ENCODE assay signal across 10 mouse cellular contexts in genomic region chr11:45533402-45534056, GRCm38 (mm10).
DNase-seq lines count a peak whose midpoint lies in the region; ATAC-seq and TF ChIP-seq lines count a peak whose summit lies in the region.
"Had no signal": no experiment of that assay in that cellular context is flagged by ENCODE, and none has a peak within 500 bp of the region (broad histone marks: within the 10 kb centered on the region; RNA-seq: fewer than 3 reads in every experiment).

No protein-coding gene starts in this region.

- H3K36me3 ChIP-seq in midbrain, embryonic 14.5 days (ENCODE audit: control insufficient read depth, insufficient read depth, low read length) = no peaks in the 10 kb centered on the region
- H3K36me3 ChIP-seq in midbrain, embryonic 16.5 days (ENCODE audit: control insufficient read depth, insufficient read depth, low read length) = no peaks in the 10 kb centered on the region
- H3K36me3 ChIP-seq in spleen, adult 2 months (ENCODE audit: control insufficient read depth, insufficient read depth, low read length) = no peaks in the 10 kb centered on the region
- H3K36me3 ChIP-seq: forebrain, embryonic 12.5 days; midbrain, embryonic 12.5 days had no signal

- H3K9me3 ChIP-seq in midbrain, embryonic 14.5 days (ENCODE audit: control insufficient read depth, low read length) = no peaks in the 10 kb centered on the region
- H3K9me3 ChIP-seq in midbrain, embryonic 16.5 days (replicated peaks; ENCODE audit: control insufficient read depth, low read length, poor library complexity, severe bottlenecking) = no peaks in the 10 kb centered on the region
- H3K9me3 ChIP-seq: forebrain, embryonic 12.5 days; midbrain, embryonic 12.5 days had no signal

- 64% methylated on average over 7 of the region's 7 CpGs for WGBS in midbrain, embryonic 14.5 days
- WGBS in midbrain, embryonic 16.5 days = 62% methylated on average over 7 of the region's 7 CpGs
- WGBS in spleen, adult 2 months = 35% methylated on average over 7 of the region's 7 CpGs

- DNase-seq in cerebellum, postnatal 10 days = peak; percentile 72 to 73
- peak; percentile 21 for DNase-seq in midbrain, embryonic 14.5 days
- DNase-seq in c-Kit-positive CD71-negative TER-119-negative erythroid progenitor cells, embryonic 14.5 days (ENCODE audit: low read depth) = peak; percentile 9
- DNase-seq in spleen, adult 2 months (ENCODE audit: low read depth in 1 of 2, low spot score in 2 of 2) = peak in 1 of 2 experiments; percentile 58
- DNase-seq in left cerebral cortex, adult 11 months (ENCODE audit: low spot score) = no peak
- DNase-seq in gastrocnemius, postnatal 25 days = no peak

- no peak for ATAC-seq in cerebellum, adult (ENCODE audit: insufficient number of reproducible peaks, low FRiP score, low TSS enrichment)
- ATAC-seq in midbrain, embryonic 14.5 days (ENCODE audit: low FRiP score, low TSS enrichment) = no peak
- ATAC-seq in midbrain, embryonic 16.5 days = no peak

- H3K27me3 ChIP-seq in midbrain, embryonic 14.5 days (ENCODE audit: control insufficient read depth, insufficient read depth, low read length) = no peaks in the 10 kb centered on the region
- H3K27me3 ChIP-seq in midbrain, embryonic 16.5 days (ENCODE audit: control insufficient read depth, insufficient read depth, low read depth, low read length) = no peaks in the 10 kb centered on the region
- no peaks in the 10 kb centered on the region for H3K27me3 ChIP-seq in spleen, adult 2 months (ENCODE audit: control insufficient read depth, insufficient read depth, low read length)
- H3K27me3 ChIP-seq: midbrain, embryonic 12.5 days had no signal

- H3K9ac ChIP-seq in midbrain, embryonic 14.5 days (replicated peaks; ENCODE audit: low read length) = no peak overlapping the region
- H3K9ac ChIP-seq in midbrain, embryonic 16.5 days (ENCODE audit: low read depth, low read length) = no peak overlapping the region
- H3K9ac ChIP-seq: forebrain, embryonic 12.5 days; midbrain, embryonic 12.5 days had no signal

- H3K27ac ChIP-seq in midbrain, embryonic 14.5 days (replicated peaks; ENCODE audit: low read depth, low read length) = no peak overlapping the region
- no peak overlapping the region for H3K27ac ChIP-seq in midbrain, embryonic 16.5 days (ENCODE audit: low read length)
- H3K27ac ChIP-seq in spleen, adult 2 months (ENCODE audit: insufficient read depth, low read length) = no peak overlapping the region
- H3K27ac ChIP-seq: forebrain, embryonic 12.5 days; midbrain, embryonic 12.5 days had no signal

- no peak overlapping the region for H3K4me2 ChIP-seq in midbrain, embryonic 14.5 days (ENCODE audit: low read length)
- no peak overlapping the region for H3K4me2 ChIP-seq in midbrain, embryonic 16.5 days (ENCODE audit: low read length)
- H3K4me2 ChIP-seq: forebrain, embryonic 12.5 days; midbrain, embryonic 12.5 days had no signal

- peak; percentile 34; the same call in 1 of the 2 replicates for TF ChIP-seq CTCF in spleen, adult 2 months (IDR thresholded peaks at IDR 0.05; ENCODE audit: extremely low read depth, insufficient read depth, insufficient read length, insufficient replicate concordance)

- no peak overlapping the region for H3K4me3 ChIP-seq in midbrain, embryonic 14.5 days (replicated peaks; ENCODE audit: low read depth, low read length)
- no peak overlapping the region for H3K4me3 ChIP-seq in midbrain, embryonic 16.5 days (ENCODE audit: low read depth, low read length)
- H3K4me3 ChIP-seq in spleen, adult 2 months (ENCODE audit: extremely low read depth, insufficient read depth, insufficient read length) = no peak overlapping the region
- H3K4me3 ChIP-seq: forebrain, embryonic 12.5 days; midbrain, embryonic 12.5 days had no signal

- H3K4me1 ChIP-seq in midbrain, embryonic 14.5 days (ENCODE audit: control insufficient read depth, insufficient read depth, low read length) = no peaks in the 10 kb centered on the region
- H3K4me1 ChIP-seq in midbrain, embryonic 16.5 days (ENCODE audit: control insufficient read depth, insufficient read depth, low read length) = no peaks in the 10 kb centered on the region
- H3K4me1 ChIP-seq in spleen, adult 2 months (ENCODE audit: control insufficient read depth, insufficient read depth, insufficient read length) = peaks cover 3% of the 10 kb centered on the region; the same call in 1 of the 2 replicates

- no peak for TF ChIP-seq POLR2A in spleen, adult 2 months (IDR thresholded peaks at IDR 0.05; ENCODE audit: low read depth, low read length)

Comparison
In these comparisons a context has a peak if more than half of its experiments do, and no peak if none do; other contexts are left out.
1. DNase-seq: peak in cerebellum, postnatal 10 days (2 of 2), midbrain, embryonic 14.5 days (single experiment) and c-Kit-positive CD71-negative TER-119-negative erythroid progenitor cells, embryonic 14.5 days (single experiment); none in left cerebral cortex, adult 11 months (single experiment) and gastrocnemius, postnatal 25 days (single experiment).